Mouse (Mus musculus): ENCODE results near the gene Skp1a. TPM values are rescaled to one million over a fixed set of nuclear protein-coding genes. Genes with fewer than 3 reads are reported as not detected.

Skp1a gene
- polyA plus RNA-seq, 1 experiment from 2014 or later: 1,145 TPM

Other genes starting within 250 kb of the Skp1a start
- gene Ube2b, start 231.2 kb upstream of the Skp1a start, polyA plus RNA-seq (2015; fragmentation: Nextera tagmentation; extraction: Ambion mirVana): 276 and 301 TPM in 2 replicates
- 15.0 and 21.4 TPM in 2 replicates for gene Cdkl3, start 227.8 kb upstream of the Skp1a start, polyA plus RNA-seq (2015; fragmentation: Nextera tagmentation; extraction: Ambion mirVana)
- gene Ppp2ca, start 133.3 kb upstream of the Skp1a start, polyA plus RNA-seq (2015; fragmentation: Nextera tagmentation; extraction: Ambion mirVana): 108 and 112 TPM in 2 replicates
- not detected in 2 replicates for gene Olfr1373, start 86.5 kb upstream of the Skp1a start, polyA plus RNA-seq (2015; fragmentation: Nextera tagmentation; extraction: Ambion mirVana)
- gene Olfr1371, start 18.0 kb upstream of the Skp1a start, polyA plus RNA-seq (2015; fragmentation: Nextera tagmentation; extraction: Ambion mirVana): not detected in 2 replicates
- gene Tcf7, start 51.0 kb downstream of the Skp1a start, polyA plus RNA-seq (2015; fragmentation: Nextera tagmentation; extraction: Ambion mirVana): 2.2 and 2.3 TPM in 2 replicates
- gene Vdac1, start 128.9 kb downstream of the Skp1a start, polyA plus RNA-seq (2015; fragmentation: Nextera tagmentation; extraction: Ambion mirVana): 233 and 254 TPM in 2 replicates
- 112 and 121 TPM in 2 replicates for gene 9530068E07Rik, start 164.4 kb downstream of the Skp1a start, polyA plus RNA-seq (2015; fragmentation: Nextera tagmentation; extraction: Ambion mirVana)